Mouse (Mus musculus): ENCODE measurements around the gene Ilk. TPM values are rescaled to one million over a fixed set of nuclear protein-coding genes. Genes with fewer than 3 reads are reported as not detected.
A peak's percentile ranks its signal among the peaks of the same experiment; 100 is the strongest.
"Not testable (repeated sequence)": the region's sequence is repeated elsewhere in the genome, so short reads cannot be mapped to it uniquely, and the experiment has no call there.

Ilk gene
- polyA plus RNA-seq, 1 experiment from 2014 or later = 182 TPM

DNA sequence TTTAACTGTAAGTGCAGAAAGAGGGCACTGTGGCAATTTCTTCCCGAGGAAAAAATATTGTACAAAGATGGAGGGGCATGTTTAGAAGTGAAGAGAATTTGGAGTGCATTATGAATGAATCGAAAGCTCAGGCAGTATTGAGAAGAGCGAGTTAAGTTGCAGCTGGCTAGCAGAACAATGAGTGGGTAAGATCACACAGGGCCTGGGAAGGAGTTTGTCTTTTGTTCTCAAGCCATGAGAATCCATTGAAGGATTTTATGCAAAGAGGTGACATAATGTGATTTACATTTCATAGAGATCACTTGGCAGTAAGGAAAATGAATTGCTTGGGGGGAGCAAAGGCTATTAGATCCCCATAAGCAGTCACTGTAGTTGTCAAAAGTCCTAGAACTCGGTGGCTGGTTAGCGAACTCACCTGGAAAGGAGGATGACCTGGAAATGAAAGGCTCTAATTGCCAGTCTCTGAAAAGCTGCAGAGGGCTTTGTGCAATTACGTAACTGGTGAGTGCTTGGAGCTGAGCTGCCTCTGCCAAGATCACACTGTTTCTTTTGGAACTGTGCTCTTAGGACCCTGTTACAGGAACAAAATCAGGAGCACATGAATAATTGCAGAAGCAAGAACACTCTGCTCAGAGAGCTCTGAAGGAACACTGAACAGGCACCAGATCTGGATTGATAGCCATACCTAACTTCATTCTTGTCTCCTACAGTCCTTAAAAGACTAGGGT lies 7.5 kb upstream of the Ilk start:
- H3K4me2 ChIP-seq (ENCODE audit: low read depth, low read length) = no peak overlapping the region
- H3K36me3 ChIP-seq (ENCODE audit: control insufficient read depth, insufficient read depth, low read length) = peaks cover 18% of the 10 kb centered on the region
- no peak overlapping the region for H3K9ac ChIP-seq (replicated peaks; ENCODE audit: low read depth, low read length)
- H3K4me1 ChIP-seq (ENCODE audit: control insufficient read depth, insufficient read depth, low read length) = no peaks in the 10 kb centered on the region
- no peak overlapping the region for H3K4me3 ChIP-seq (ENCODE audit: low read depth, low read length)
- no peaks in the 10 kb centered on the region for H3K9me3 ChIP-seq (ENCODE audit: control insufficient read depth, low read length)
- no peak for ATAC-seq (ENCODE audit: low read depth)
- no peaks in the 10 kb centered on the region for H3K27me3 ChIP-seq (ENCODE audit: control insufficient read depth, insufficient read depth, low read length)
- H3K27ac ChIP-seq (ENCODE audit: low read depth, low read length) = no peak overlapping the region
- 66% methylated on average over 6 of the region's 6 CpGs for whole genome bisulfite sequencing

DNA sequence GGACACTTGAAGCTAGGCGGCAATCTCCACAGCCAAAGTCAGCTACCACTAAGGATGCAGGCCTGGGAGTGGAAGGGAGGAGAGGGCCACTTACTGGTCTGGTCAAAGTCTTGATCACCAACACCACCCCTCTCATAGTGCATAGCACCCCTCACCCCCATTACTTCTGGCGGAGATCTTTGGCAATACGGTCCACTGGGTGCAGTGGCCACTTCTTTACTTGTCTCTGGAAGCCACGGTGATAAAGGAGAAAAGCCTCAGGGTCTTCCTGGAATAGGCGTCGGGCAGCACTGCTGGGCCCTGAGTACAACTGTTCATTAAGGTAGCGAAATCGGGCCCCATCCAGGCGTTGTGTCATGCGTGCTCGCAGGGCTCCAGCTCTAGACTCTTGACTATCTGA lies 2.6 kb upstream of the Ilk start:
- H3K4me2 ChIP-seq (ENCODE audit: low read depth, low read length) = no peak overlapping the region
- H3K36me3 ChIP-seq (ENCODE audit: control insufficient read depth, insufficient read depth, low read length) = peaks cover 17% of the 10 kb centered on the region
- ATAC-seq (ENCODE audit: low read depth) = no peak
- WGBS = 98% methylated on average over 11 of the region's 11 CpGs
- no peak overlapping the region for H3K27ac ChIP-seq (ENCODE audit: low read depth, low read length)
- no peaks in the 10 kb centered on the region for H3K9me3 ChIP-seq (ENCODE audit: control insufficient read depth, low read length)
- no peak overlapping the region for H3K4me3 ChIP-seq (ENCODE audit: low read depth, low read length)
- peaks cover 11% of the 10 kb centered on the region for H3K4me1 ChIP-seq (ENCODE audit: control insufficient read depth, insufficient read depth, low read length)
- no peak overlapping the region for H3K9ac ChIP-seq (replicated peaks; ENCODE audit: low read depth, low read length)
- H3K27me3 ChIP-seq (ENCODE audit: control insufficient read depth, insufficient read depth, low read length) = no peaks in the 10 kb centered on the region

DNA sequence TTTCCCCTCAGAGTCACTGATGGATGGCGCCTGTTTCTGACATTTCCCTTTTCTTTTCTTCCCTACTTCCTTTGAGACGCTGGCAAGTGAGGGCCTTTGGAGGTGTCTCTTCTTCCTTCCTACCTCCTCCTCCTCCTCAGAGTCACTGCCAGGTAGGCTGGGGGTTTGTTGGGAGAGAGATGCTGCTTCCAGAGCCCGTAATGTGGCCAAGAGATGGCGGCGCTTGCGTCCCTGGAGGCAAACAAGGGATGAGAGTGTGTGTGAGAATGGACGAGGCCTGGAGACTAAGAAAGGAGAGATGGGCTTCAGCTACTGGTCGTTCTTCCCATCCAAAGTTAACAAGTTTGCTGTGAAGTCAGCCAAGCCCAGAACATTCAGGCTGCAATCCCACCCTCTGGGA lies 1.6 kb upstream of the Ilk start:
- no peak overlapping the region for H3K4me3 ChIP-seq (ENCODE audit: low read depth, low read length)
- WGBS = 91% methylated on average over 8 of the region's 8 CpGs
- no peaks in the 10 kb centered on the region for H3K27me3 ChIP-seq (ENCODE audit: control insufficient read depth, insufficient read depth, low read length)
- no peaks in the 10 kb centered on the region for H3K9me3 ChIP-seq (ENCODE audit: control insufficient read depth, low read length)
- no peak overlapping the region for H3K27ac ChIP-seq (ENCODE audit: low read depth, low read length)
- peaks cover 15% of the 10 kb centered on the region for H3K36me3 ChIP-seq (ENCODE audit: control insufficient read depth, insufficient read depth, low read length)
- ATAC-seq (ENCODE audit: low read depth) = no peak
- H3K9ac ChIP-seq (replicated peaks; ENCODE audit: low read depth, low read length) = no peak overlapping the region
- peaks cover 11% of the 10 kb centered on the region for H3K4me1 ChIP-seq (ENCODE audit: control insufficient read depth, insufficient read depth, low read length)
- H3K4me2 ChIP-seq (ENCODE audit: low read depth, low read length) = no peak overlapping the region

DNA sequence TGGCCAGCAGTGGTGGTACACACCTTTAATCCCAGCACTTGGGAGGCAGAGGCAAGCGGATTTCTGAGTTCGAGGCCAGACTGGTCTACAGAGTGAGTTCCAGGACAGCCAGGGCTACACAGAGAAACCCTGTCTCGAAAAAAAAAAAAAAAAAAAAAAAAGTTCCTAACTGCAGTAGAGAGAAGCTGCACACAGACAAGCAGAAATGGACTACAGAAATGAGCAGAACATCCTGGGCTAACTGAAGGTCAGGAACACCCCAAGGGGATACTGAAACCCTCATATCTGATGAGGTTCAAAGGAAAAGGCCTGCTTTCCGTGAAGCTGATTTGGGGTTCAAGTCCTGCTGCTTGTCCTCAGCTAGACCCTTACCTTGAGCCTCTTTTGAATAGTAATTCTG lies 928 bp upstream of the Ilk start:
- H3K27me3 ChIP-seq (ENCODE audit: control insufficient read depth, insufficient read depth, low read length); H3K27ac ChIP-seq (ENCODE audit: low read depth, low read length); H3K9me3 ChIP-seq (ENCODE audit: control insufficient read depth, low read length); ATAC-seq (ENCODE audit: low read depth): not testable (repeated sequence)
- H3K4me1 ChIP-seq (ENCODE audit: control insufficient read depth, insufficient read depth, low read length) = peaks cover 11% of the 10 kb centered on the region
- peak overlapping the region; percentile 64 for H3K4me3 ChIP-seq (ENCODE audit: low read depth, low read length)
- peak overlapping the region; percentile 92 for H3K4me2 ChIP-seq (ENCODE audit: low read depth, low read length)
- WGBS = 53% methylated on average over 4 of the region's 4 CpGs
- H3K36me3 ChIP-seq (ENCODE audit: control insufficient read depth, insufficient read depth, low read length) = peaks cover 18% of the 10 kb centered on the region
- peak overlapping the region; percentile 84 for H3K9ac ChIP-seq (replicated peaks; ENCODE audit: low read depth, low read length)

DNA sequence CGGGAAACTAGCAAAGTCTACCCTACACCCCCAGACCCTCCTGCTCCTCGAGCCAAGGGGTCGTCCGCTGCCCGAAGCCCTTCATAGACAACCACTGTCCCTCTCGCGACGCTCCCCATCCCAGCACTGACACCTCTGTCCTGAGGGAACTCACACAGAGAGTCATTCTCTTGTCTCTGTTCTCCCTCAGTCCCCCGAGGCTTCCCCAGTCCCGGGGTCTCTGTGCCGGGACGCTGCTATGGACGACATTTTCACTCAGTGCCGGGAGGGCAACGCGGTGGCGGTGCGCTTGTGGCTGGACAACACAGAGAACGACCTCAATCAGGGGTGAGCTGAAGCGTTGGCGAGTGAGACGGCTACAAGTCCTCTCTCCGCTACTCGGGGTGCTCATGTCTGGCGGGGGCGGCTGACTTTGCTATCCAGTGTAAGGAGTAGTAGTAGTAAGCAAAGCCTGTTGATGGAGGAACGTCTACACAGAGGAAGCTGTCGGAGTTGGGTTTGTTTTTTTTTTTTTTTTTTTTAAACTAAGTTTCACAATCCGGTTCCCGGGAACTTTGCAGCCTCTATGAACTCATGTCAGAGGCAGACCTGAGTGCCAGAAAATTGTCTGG lies 624 bp downstream of the Ilk start, which contains the start of gene Rrp8:
Gene Rrp8 (minus strand): TSS at position 475 of the 611 bp plus-strand sequence.
- Histone ChIP-seq H3K4me2 (ENCODE audit: low read depth, low read length) (peak within 1 kb of the TSS; percentile 92), H3K27ac (ENCODE audit: low read depth, low read length) (peak within 1 kb of the TSS; percentile 72), H3K36me3 (ENCODE audit: control insufficient read depth, insufficient read depth, low read length) (peaks cover 26% of the 10 kb centered on the region), H3K9me3 (ENCODE audit: control insufficient read depth, low read length) (no peaks in the 10 kb centered on the region), H3K4me1 (ENCODE audit: control insufficient read depth, insufficient read depth, low read length) (peaks cover 11% of the 10 kb centered on the region), H3K4me3 (ENCODE audit: low read depth, low read length) (peak within 1 kb of the TSS; percentile 64), H3K9ac (replicated peaks; ENCODE audit: low read depth, low read length) (peak within 1 kb of the TSS; percentile 84), H3K27me3 (ENCODE audit: control insufficient read depth, insufficient read depth, low read length) (no peaks in the 10 kb centered on the region)
- under 1% methylated on average over 30 of the region's 30 CpGs for WGBS
- no peak; the same call in 1 of the 2 replicates for ATAC-seq (ENCODE audit: low read depth)

DNA sequence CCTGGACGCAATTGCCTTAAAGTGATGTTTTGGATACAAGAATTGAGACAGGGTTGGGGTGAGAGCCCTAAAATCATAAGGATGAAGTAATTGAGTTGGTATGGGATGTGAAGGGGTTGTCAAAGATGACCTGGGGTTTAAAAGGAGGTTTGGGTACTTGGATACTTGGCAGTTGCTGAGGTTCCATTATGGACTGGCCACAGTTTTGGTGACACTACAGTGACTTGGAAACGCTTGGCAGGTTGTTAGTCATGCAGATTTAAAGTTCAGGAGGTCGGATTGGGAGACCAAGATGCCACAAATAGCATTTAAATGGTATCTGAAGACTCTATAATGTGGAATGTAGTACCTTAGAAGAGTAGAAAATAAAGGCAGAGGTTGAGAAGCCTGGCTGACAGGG lies 1.3 kb downstream of the Ilk start:
- Histone ChIP-seq H3K27me3 (ENCODE audit: control insufficient read depth, insufficient read depth, low read length) (no peaks in the 10 kb centered on the region), H3K4me3 (ENCODE audit: low read depth, low read length) (peak overlapping the region; percentile 64), H3K36me3 (ENCODE audit: control insufficient read depth, insufficient read depth, low read length) (peaks cover 27% of the 10 kb centered on the region), H3K27ac (ENCODE audit: low read depth, low read length) (no peak overlapping the region), H3K4me2 (ENCODE audit: low read depth, low read length) (peak overlapping the region; percentile 92), H3K4me1 (ENCODE audit: control insufficient read depth, insufficient read depth, low read length) (peaks cover 11% of the 10 kb centered on the region), H3K9ac (replicated peaks; ENCODE audit: low read depth, low read length) (peak overlapping the region; percentile 84; the same call in 1 of the 2 replicates), H3K9me3 (ENCODE audit: control insufficient read depth, low read length) (no peaks in the 10 kb centered on the region)
- WGBS = 30% methylated on average over 3 of the region's 3 CpGs
- ATAC-seq (ENCODE audit: low read depth) = no peak

DNA sequence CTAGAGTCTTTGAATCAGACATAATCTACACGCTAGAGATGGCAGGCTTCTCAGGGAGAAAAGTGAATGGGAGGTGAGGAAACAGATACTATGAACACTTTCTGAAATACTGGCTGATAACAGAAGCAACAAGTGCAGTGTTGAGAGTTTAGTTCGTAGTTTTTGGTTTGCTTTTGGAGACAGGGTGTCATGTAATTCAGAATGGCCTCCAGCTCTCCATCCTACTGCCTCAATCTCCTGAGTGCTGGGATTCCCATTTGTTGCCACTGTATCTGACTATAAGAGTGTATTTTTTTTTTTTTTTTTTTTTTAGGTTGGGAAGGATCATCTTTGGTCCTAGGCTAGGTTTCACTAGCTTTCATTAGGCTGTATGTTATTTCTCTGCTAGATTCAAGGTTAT lies 1.9 kb downstream of the Ilk start:
- H3K9ac ChIP-seq (replicated peaks; ENCODE audit: low read depth, low read length) = no peak overlapping the region
- 85% methylated on average over 2 of the region's 2 CpGs for WGBS
- H3K27ac ChIP-seq (ENCODE audit: low read depth, low read length) = no peak overlapping the region
- ATAC-seq (ENCODE audit: low read depth) = no peak
- peak overlapping the region; percentile 23; the same call in 1 of the 2 replicates for H3K4me2 ChIP-seq (ENCODE audit: low read depth, low read length)
- no peaks in the 10 kb centered on the region for H3K9me3 ChIP-seq (ENCODE audit: control insufficient read depth, low read length)
- H3K4me3 ChIP-seq (ENCODE audit: low read depth, low read length) = no peak overlapping the region
- peaks cover 13% of the 10 kb centered on the region for H3K4me1 ChIP-seq (ENCODE audit: control insufficient read depth, insufficient read depth, low read length)
- H3K36me3 ChIP-seq (ENCODE audit: control insufficient read depth, insufficient read depth, low read length) = peaks cover 21% of the 10 kb centered on the region; the same call in 1 of the 2 replicates
- H3K27me3 ChIP-seq (ENCODE audit: control insufficient read depth, insufficient read depth, low read length) = no peaks in the 10 kb centered on the region

DNA sequence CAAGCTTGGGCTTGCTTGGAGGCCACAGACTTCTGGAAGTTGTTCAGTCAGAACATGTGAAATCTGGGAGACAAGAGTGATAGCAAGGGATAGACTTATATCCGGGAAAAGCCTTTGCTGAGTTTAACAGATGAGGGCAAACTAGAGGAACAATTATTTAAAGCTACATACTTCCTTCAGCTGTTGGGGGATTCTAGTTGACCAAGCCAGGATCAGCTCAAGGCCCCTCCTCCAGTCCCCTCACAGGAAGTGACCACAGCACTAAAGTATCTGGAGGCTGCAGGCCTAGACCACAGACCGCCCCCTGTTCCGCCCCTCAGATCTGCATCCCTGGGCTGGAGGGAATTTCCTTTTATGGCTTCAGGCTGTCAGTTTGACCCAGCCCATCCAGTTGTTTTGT lies 2.6 kb downstream of the Ilk start:
- 34% methylated on average over 3 of the region's 3 CpGs for WGBS
- Histone ChIP-seq H3K4me2 (ENCODE audit: low read depth, low read length) (peak overlapping the region; percentile 23; the same call in 1 of the 2 replicates), H3K9ac (replicated peaks; ENCODE audit: low read depth, low read length) (no peak overlapping the region), H3K4me3 (ENCODE audit: low read depth, low read length) (no peak overlapping the region), H3K27me3 (ENCODE audit: control insufficient read depth, insufficient read depth, low read length) (no peaks in the 10 kb centered on the region), H3K27ac (ENCODE audit: low read depth, low read length) (no peak overlapping the region), H3K9me3 (ENCODE audit: control insufficient read depth, low read length) (no peaks in the 10 kb centered on the region), H3K4me1 (ENCODE audit: control insufficient read depth, insufficient read depth, low read length) (peaks cover 18% of the 10 kb centered on the region), H3K36me3 (ENCODE audit: control insufficient read depth, insufficient read depth, low read length) (peaks cover 17% of the 10 kb centered on the region; the same call in 1 of the 2 replicates)
- ATAC-seq (ENCODE audit: low read depth) = no peak

DNA sequence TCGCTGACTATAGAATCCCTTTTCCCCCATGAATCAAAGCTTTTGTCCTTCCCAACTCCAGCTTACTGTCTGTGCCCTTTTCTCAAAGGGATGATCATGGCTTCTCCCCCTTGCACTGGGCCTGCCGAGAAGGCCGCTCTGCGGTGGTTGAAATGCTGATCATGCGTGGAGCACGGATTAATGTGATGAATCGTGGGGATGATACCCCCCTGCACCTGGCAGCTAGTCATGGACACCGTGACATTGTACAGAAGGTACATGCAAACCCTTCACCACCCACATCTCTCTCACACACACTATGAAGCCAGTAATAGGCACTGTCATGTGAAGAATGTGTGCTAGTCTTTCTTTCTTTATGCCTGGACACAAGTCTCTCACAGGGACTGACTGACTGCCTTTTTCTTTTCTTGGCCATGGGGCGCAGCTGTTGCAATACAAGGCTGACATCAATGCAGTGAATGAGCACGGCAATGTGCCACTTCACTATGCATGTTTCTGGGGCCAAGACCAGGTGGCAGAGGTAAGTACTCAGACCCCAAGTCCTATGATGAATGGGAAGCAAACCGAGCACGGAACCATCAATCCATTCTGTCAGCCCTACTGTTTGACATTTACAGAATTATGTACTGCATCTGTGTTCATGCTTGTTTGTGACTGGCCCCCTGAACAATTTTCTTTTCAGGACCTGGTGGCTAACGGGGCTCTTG lies 3.9 kb downstream of the Ilk start:
- 80% methylated on average over 13 of the region's 13 CpGs for WGBS
- no peak overlapping the region for H3K4me3 ChIP-seq (ENCODE audit: low read depth, low read length)

More for the DNA sequence above, 3.9 kb downstream of the Ilk start:
- ATAC-seq (ENCODE audit: low read depth) = no peak
- Histone ChIP-seq H3K4me2 (ENCODE audit: low read depth, low read length) (no peak overlapping the region), H3K36me3 (ENCODE audit: control insufficient read depth, insufficient read depth, low read length) (peaks cover 17% of the 10 kb centered on the region; the same call in 1 of the 2 replicates), H3K9me3 (ENCODE audit: control insufficient read depth, low read length) (no peaks in the 10 kb centered on the region), H3K4me1 (ENCODE audit: control insufficient read depth, insufficient read depth, low read length) (peaks cover 18% of the 10 kb centered on the region), H3K27me3 (ENCODE audit: control insufficient read depth, insufficient read depth, low read length) (no peaks in the 10 kb centered on the region), H3K9ac (replicated peaks; ENCODE audit: low read depth, low read length) (no peak overlapping the region), H3K27ac (ENCODE audit: low read depth, low read length) (no peak overlapping the region)
